Mouse (Mus musculus): Measurements from ENCODE around the gene Galntl6. TPM values are rescaled to one million over a fixed set of nuclear protein-coding genes. Genes with fewer than 3 reads are reported as not detected.

Galntl6 gene
- polyA plus RNA-seq, 1 experiment from 2014 or later = 0.21 TPM

DNA sequence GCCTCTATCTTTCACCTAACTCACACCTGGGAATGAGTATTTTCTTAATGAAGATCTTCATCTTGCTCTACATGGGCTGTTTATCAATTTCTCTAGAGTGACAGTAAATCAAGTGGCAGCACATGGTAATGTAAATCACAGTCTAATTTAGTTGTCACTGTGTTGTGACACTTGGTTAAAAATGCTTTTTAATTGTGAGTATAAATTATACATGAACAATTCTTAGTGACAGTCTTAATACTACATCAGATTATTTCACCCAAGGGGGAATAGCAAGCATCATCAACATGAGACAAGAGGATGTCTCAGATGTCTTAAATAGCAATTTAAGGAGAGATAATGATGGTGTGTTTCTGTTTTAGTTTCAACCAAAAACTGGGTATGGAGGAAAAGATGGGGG is 88.1 kb downstream of the Galntl6 start:
- no peak overlapping the region for H3K4me3 ChIP-seq
- H3K9ac ChIP-seq = no peak overlapping the region
- no peak overlapping the region for H3K4me2 ChIP-seq
- H3K4me1 ChIP-seq = no peaks in the 10 kb centered on the region
- no peaks in the 10 kb centered on the region for H3K9me3 ChIP-seq
- H3K27ac ChIP-seq = no peak overlapping the region
- ATAC-seq (ENCODE audit: borderline replicate concordance, extremely low read depth, low FRiP score, low TSS enrichment) = no peak
- no peaks in the 10 kb centered on the region for H3K27me3 ChIP-seq
- no peaks in the 10 kb centered on the region for H3K36me3 ChIP-seq

DNA sequence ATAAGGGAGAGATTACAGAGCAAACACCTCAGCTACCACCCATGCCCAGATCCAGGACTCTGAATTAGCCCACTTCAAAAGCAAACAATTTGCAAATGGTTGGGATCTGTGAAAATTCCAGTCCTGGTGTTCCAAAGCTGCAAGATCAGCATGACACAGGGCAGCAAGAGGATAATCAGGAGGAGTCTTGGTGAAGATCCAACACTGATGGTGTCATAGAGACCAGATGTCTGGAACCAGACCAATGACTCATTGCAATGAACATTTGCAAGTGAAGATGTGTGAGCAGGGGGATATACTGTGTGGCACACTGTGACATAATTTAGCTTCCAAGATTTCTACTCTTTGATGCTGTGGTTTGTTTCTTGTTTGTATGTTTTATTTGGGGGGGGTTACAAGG is 107.2 kb downstream of the Galntl6 start:
- no peak for ATAC-seq (ENCODE audit: borderline replicate concordance, extremely low read depth, low FRiP score, low TSS enrichment)
- H3K27me3 ChIP-seq = no peaks in the 10 kb centered on the region
- no peak overlapping the region for H3K4me3 ChIP-seq
- H3K9me3 ChIP-seq = no peaks in the 10 kb centered on the region
- H3K27ac ChIP-seq = no peak overlapping the region
- H3K4me1 ChIP-seq = no peaks in the 10 kb centered on the region
- H3K36me3 ChIP-seq = no peaks in the 10 kb centered on the region
- no peak overlapping the region for H3K4me2 ChIP-seq
- no peak overlapping the region for H3K9ac ChIP-seq

DNA sequence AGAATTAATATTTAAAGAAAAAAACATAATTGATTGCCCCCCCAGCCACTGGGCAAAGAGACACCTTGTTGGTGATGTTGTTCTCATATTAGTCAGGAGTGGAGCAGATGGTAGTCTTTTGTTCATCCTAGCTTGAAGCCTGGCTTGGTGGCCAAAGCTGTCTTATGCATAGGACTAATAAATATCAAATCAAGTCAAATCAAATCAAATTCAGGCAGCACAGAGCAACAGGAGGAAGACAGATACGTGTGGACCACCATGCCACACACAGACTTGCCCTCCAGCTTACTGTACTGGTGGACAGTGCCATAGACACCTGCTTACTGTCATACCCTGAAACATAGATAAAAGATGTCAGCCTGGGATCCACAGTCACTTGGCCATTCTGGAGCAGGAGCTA is 110.6 kb downstream of the Galntl6 start:
- H3K9ac ChIP-seq = no peak overlapping the region
- no peaks in the 10 kb centered on the region for H3K36me3 ChIP-seq
- WGBS = 57% methylated on average over 1 of the region's 1 CpGs
- H3K4me1 ChIP-seq = no peaks in the 10 kb centered on the region
- no peak for ATAC-seq (ENCODE audit: borderline replicate concordance, extremely low read depth, low FRiP score, low TSS enrichment)
- H3K4me2 ChIP-seq = no peak overlapping the region
- no peak overlapping the region for H3K27ac ChIP-seq
- H3K9me3 ChIP-seq = no peaks in the 10 kb centered on the region
- H3K4me3 ChIP-seq = no peak overlapping the region
- H3K27me3 ChIP-seq = no peaks in the 10 kb centered on the region

DNA sequence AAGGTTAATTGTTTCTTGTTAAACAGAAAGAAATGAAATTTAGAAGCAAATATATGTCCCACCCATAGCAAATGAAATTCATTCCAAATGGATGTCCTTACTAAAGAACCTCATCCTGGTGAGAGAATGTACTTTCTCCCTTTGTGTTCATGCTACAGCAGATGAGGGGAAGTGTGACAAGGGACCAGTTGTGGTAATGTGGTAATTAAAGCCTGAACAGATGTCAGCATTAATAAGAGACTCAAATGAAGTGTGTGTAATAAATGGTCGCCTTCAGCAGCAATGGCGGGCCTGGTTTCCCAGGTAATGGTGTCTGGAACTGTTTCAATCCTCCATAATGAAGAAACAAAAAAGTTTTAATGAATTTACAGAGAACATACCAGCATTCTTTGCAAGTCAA is 158.7 kb downstream of the Galntl6 start:
- no peak overlapping the region for H3K9ac ChIP-seq
- H3K4me2 ChIP-seq = no peak overlapping the region
- H3K4me3 ChIP-seq = no peak overlapping the region
- ATAC-seq (ENCODE audit: borderline replicate concordance, extremely low read depth, low FRiP score, low TSS enrichment) = no peak
- H3K4me1 ChIP-seq = no peaks in the 10 kb centered on the region
- H3K9me3 ChIP-seq = no peaks in the 10 kb centered on the region
- H3K27me3 ChIP-seq = no peaks in the 10 kb centered on the region
- H3K27ac ChIP-seq = no peak overlapping the region
- H3K36me3 ChIP-seq = no peaks in the 10 kb centered on the region
- 71% methylated on average over 2 of the region's 2 CpGs for WGBS

DNA sequence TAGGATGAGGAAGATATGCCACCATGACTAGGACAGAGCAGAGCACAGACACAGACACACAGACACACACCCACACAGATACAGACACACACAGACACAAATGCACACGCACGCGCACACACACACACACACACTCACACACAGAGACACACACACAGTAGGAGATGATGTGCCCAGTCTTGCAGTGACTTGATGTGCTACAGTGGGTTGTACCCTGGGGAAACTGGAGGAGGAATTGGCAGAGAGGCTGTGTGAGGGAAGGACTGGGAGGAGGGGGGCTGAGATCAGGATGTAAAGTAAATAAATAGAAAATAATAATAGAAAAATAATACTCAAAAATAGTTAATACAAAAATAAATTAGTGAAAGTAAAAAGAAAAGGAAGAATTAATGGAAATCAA is 174.5 kb downstream of the Galntl6 start:
- H3K9ac ChIP-seq = no peak overlapping the region
- no peaks in the 10 kb centered on the region for H3K36me3 ChIP-seq
- H3K9me3 ChIP-seq = no peaks in the 10 kb centered on the region
- H3K4me1 ChIP-seq = no peaks in the 10 kb centered on the region
- ATAC-seq (ENCODE audit: borderline replicate concordance, extremely low read depth, low FRiP score, low TSS enrichment) = no peak
- H3K4me3 ChIP-seq = no peak overlapping the region
- 88% methylated on average over 3 of the region's 3 CpGs for WGBS
- H3K4me2 ChIP-seq = no peak overlapping the region
- no peaks in the 10 kb centered on the region for H3K27me3 ChIP-seq
- H3K27ac ChIP-seq = no peak overlapping the region

DNA sequence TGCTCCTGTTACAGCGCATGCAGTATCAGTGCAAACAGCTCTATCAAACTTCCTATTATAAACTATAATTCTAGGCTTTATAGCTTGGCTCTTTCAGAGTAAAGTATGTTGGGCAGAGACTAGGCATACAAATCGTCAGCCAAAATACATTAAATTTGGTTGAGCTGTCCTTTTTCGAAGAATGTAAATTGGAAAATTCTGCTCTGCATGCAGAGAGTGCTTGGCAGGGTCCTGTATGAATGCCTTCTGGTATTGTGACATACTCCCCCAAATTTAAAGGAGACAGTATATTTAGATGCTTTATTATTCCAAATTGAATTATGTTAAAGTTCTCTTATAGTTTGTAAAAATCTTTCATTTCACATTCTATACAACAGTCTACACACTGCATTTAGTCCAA is 220.7 kb downstream of the Galntl6 start:
- no peaks in the 10 kb centered on the region for H3K9me3 ChIP-seq
- H3K4me3 ChIP-seq = no peak overlapping the region
- WGBS = 81% methylated on average over 3 of the region's 3 CpGs
- H3K36me3 ChIP-seq = no peaks in the 10 kb centered on the region
- H3K27ac ChIP-seq = no peak overlapping the region
- no peak overlapping the region for H3K4me2 ChIP-seq
- no peak for ATAC-seq (ENCODE audit: borderline replicate concordance, extremely low read depth, low FRiP score, low TSS enrichment)
- H3K9ac ChIP-seq = no peak overlapping the region
- H3K27me3 ChIP-seq = no peaks in the 10 kb centered on the region
- no peaks in the 10 kb centered on the region for H3K4me1 ChIP-seq

DNA sequence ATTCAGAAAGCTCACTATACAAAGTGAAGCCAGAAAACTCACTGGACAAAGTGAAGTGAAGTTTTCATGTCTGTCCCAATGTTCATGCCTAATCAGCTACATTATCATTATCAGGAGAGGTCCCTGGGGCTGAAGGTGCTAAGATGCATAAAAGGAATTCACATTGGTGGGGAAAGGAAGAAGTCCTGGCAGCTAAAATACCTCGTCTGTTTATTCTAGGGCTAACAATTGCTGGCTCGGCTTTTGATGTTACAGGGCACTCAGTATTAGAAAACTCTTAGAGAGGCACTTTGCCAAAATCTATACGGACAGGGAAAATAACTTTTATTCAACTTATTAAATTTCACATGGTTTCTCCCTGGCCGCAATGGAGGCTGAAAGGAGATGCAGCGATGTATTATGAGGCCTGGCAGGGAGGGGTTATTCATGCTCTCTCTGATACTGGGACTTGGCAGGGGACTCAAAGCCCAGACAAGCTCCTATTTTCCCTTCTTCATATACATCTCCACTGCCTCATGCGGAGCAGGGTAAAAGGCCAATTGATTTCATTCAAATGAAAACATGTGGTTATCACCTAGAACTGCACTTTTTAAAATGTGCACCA is 234.5 kb downstream of the Galntl6 start:
- Histone ChIP-seq H3K36me3 (no peaks in the 10 kb centered on the region), H3K27ac (no peak overlapping the region), H3K4me2 (no peak overlapping the region), H3K9ac (no peak overlapping the region), H3K4me3 (no peak overlapping the region), H3K4me1 (no peaks in the 10 kb centered on the region), H3K9me3 (no peaks in the 10 kb centered on the region), H3K27me3 (no peaks in the 10 kb centered on the region)
- ATAC-seq (ENCODE audit: borderline replicate concordance, extremely low read depth, low FRiP score, low TSS enrichment) = no peak
- WGBS = 23% methylated on average over 6 of the region's 6 CpGs

DNA sequence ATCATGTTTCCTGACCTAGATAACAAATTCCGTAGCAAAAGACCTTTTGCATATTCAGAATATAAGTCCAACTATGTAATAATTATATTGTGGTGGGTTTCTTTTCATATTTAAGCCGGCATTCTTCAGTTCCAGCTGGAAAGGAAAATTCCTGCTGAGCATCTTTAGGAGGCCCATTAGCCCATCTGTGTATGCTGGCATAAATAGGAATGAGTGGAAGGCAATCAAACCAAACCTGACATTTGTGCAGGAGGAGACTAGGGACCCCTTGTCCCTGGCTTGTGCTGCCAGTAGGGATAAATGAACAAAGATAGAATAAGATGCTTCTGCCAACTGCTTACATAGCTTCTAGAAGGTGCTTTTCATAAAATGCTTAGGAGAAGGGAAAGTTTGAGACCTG is 243.4 kb downstream of the Galntl6 start:
- no peak for ATAC-seq (ENCODE audit: borderline replicate concordance, extremely low read depth, low FRiP score, low TSS enrichment)
- H3K27ac ChIP-seq = no peak overlapping the region
- H3K36me3 ChIP-seq = no peaks in the 10 kb centered on the region
- H3K4me3 ChIP-seq = no peak overlapping the region
- no peaks in the 10 kb centered on the region for H3K4me1 ChIP-seq
- H3K9ac ChIP-seq = no peak overlapping the region
- WGBS = 75% methylated on average over 2 of the region's 2 CpGs
- no peaks in the 10 kb centered on the region for H3K27me3 ChIP-seq
- H3K4me2 ChIP-seq = no peak overlapping the region
- no peaks in the 10 kb centered on the region for H3K9me3 ChIP-seq

DNA sequence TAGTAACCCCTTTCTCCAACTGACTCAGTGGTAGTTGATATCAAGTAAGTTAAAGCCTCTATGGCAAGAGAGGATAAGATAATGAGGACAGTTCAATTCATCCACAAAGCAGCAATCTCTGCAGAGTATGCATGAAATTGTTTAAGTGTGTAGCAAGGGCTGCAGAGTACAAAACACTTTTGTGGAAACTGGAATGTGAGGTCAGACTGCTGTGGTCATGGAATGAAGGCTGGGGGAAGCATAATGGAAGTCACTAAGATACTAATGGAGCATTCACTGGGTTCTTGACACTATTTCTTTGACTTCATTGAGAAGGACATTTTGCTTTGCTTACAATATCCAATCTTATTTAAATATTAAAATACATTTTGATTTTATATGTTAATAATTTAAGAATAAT is 252.4 kb downstream of the Galntl6 start:
- no peak for ATAC-seq (ENCODE audit: borderline replicate concordance, extremely low read depth, low FRiP score, low TSS enrichment)
- H3K9ac ChIP-seq = no peak overlapping the region
- no peaks in the 10 kb centered on the region for H3K27me3 ChIP-seq
- H3K4me2 ChIP-seq = no peak overlapping the region
- no peak overlapping the region for H3K4me3 ChIP-seq
- H3K36me3 ChIP-seq = no peaks in the 10 kb centered on the region
- no peaks in the 10 kb centered on the region for H3K4me1 ChIP-seq
- H3K9me3 ChIP-seq = no peaks in the 10 kb centered on the region
- no peak overlapping the region for H3K27ac ChIP-seq

DNA sequence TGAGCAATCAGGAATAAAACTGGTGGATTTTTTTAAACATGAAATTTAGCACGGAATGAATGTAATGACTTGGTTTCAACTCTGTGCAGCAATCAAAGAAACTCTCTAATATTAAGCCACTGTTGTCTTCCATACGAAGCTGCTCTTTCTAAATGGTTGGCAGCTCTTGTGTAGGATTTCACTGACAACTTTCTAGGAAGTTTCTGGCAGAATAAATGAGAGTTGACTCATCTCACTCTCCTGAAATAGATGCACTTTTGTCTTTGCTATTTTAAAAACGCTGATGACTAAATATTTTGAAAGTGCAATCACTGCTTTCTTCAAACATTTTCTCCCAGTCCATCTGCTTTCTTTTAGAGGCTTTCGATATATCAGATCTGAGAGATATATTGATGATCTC is 256.8 kb downstream of the Galntl6 start:
- ATAC-seq (ENCODE audit: borderline replicate concordance, extremely low read depth, low FRiP score, low TSS enrichment) = no peak
- 67% methylated on average over 4 of the region's 4 CpGs for WGBS
- Histone ChIP-seq H3K4me3 (no peak overlapping the region), H3K9me3 (no peaks in the 10 kb centered on the region), H3K27me3 (no peaks in the 10 kb centered on the region), H3K4me1 (no peaks in the 10 kb centered on the region), H3K36me3 (no peaks in the 10 kb centered on the region), H3K27ac (no peak overlapping the region), H3K9ac (no peak overlapping the region), H3K4me2 (no peak overlapping the region)

DNA sequence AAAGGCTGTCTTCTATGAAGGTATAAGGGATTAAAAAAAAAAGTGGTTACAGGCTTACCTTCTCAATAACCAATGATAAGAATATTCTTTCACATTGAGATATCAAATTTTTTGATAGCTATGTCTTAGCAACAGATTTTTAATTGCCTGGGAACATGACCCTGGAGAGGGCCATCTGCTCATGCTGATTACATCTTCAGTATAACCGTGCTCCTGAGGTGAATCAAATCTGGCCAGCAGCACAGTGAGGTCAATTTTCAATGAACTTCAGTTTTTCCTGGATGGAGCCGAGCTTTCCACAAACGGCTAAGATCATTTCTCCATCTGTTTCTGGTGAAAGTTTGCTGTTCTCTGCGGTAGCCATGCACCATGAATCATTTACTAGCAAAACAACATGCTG is 306.0 kb downstream of the Galntl6 start:
- 51% methylated on average over 4 of the region's 4 CpGs for WGBS
- H3K27me3 ChIP-seq = no peaks in the 10 kb centered on the region
- H3K4me2 ChIP-seq = no peak overlapping the region
- no peak for ATAC-seq (ENCODE audit: borderline replicate concordance, extremely low read depth, low FRiP score, low TSS enrichment)
- H3K4me3 ChIP-seq = no peak overlapping the region
- H3K9me3 ChIP-seq = no peaks in the 10 kb centered on the region
- no peak overlapping the region for H3K27ac ChIP-seq
- no peaks in the 10 kb centered on the region for H3K4me1 ChIP-seq
- no peaks in the 10 kb centered on the region for H3K36me3 ChIP-seq
- no peak overlapping the region for H3K9ac ChIP-seq

DNA sequence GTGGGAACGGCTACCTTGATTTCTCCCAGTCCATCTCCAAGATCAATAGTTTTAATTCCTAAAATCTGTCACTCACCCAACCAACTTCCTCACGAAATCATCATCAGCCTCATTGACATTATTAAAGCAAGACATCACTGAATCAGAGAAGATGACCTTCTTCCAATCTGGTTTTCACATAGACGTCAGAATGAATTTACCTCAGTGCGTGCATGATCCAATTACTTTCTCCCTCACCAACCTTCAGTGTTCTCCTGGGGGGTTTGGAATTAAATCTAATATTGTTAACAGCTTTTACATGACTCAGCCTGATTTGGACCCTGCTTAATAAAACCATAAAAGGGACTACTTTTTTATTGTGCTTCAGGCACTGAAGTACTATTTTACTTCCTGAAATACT is 307.7 kb downstream of the Galntl6 start:
- no peaks in the 10 kb centered on the region for H3K36me3 ChIP-seq
- H3K27ac ChIP-seq = no peak overlapping the region
- no peaks in the 10 kb centered on the region for H3K4me1 ChIP-seq
- no peaks in the 10 kb centered on the region for H3K27me3 ChIP-seq
- H3K9ac ChIP-seq = no peak overlapping the region
- no peak overlapping the region for H3K4me2 ChIP-seq
- 80% methylated on average over 4 of the region's 4 CpGs for WGBS
- H3K4me3 ChIP-seq = no peak overlapping the region
- no peaks in the 10 kb centered on the region for H3K9me3 ChIP-seq
- ATAC-seq (ENCODE audit: borderline replicate concordance, extremely low read depth, low FRiP score, low TSS enrichment) = no peak

DNA sequence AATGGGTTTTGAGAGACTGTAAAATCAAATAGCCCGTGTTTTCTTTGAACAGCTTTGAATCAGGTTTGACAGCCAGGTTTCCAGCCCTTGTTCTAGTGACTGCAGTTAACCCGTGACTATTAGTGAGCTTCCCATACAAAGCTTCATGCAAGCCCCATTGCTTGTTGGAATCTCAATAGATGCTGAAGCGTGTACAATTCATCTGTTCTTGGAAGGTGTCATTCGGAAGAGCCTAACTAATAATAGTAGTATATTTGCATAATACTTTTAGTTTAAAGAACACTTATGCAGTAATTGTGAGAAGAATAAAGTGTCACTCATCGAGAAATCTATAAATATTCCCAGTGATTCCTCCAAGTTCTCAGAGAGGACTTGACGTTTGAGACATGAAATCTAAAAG is 314.6 kb downstream of the Galntl6 start:
- Histone ChIP-seq H3K4me1 (no peaks in the 10 kb centered on the region), H3K27ac (no peak overlapping the region), H3K4me2 (no peak overlapping the region), H3K9me3 (no peaks in the 10 kb centered on the region), H3K4me3 (no peak overlapping the region), H3K36me3 (no peaks in the 10 kb centered on the region), H3K9ac (no peak overlapping the region), H3K27me3 (no peaks in the 10 kb centered on the region)
- ATAC-seq (ENCODE audit: borderline replicate concordance, extremely low read depth, low FRiP score, low TSS enrichment) = no peak
- 74% methylated on average over 6 of the region's 6 CpGs for WGBS
